Mouse (Mus musculus) frontal cortex, adult 2 months (tissue): ENCODE measurements around the gene Gm27235. TPM values are rescaled to one million over a fixed set of nuclear protein-coding genes. Genes with fewer than 3 reads are reported as not detected.
"Not testable (repeated sequence)": the region's sequence is repeated elsewhere in the genome, so short reads cannot be mapped to it uniquely, and the experiment has no call there.

Experiments used
- DNase-seq, 2 experiments: peaks; one replicate each; pipeline ENCODE4 v3.0.0; 2022; ENCODE audit warnings: low spot score in 1 of 2; ENCODE audit errors: extremely low spot score in 1 of 2
- polyA plus RNA-seq: library from polyadenylated mRNA; depleted of rRNA; stranded (reverse); fragments of >200 nt; gene quantifications from 2 replicates; pipeline ENCODE4 v1.2.3, GENCODE M21; 2012; rRNA removed

The Gm27235 gene
- polyA plus RNA-seq: not detected in 2 replicates

- no peak for DNase-seq
These were observed at the start of gene Gm27235, which contains the start of gene D730048I06Rik for GRCm38 (mm10) chr9:35790001-35790400. Gene Gm27235, minus strand, starts transcription at chr9:35790101. Gene D730048I06Rik, minus strand, starts transcription at chr9:35790112.

GRCm38 (mm10) chr9:35817881-35818280, 28.0 kb upstream of the Gm27235 start:
- not testable (repeated sequence) for DNase-seq

- no peak for DNase-seq
These were observed 8.2 kb upstream of the Gm27235 start for GRCm38 (mm10) chr9:35798146-35798545.

GRCm38 (mm10) chr9:35778009-35778408, 11.9 kb downstream of the Gm27235 start, which contains the start of gene Gm17727:
Gene Gm17727, minus strand, starts transcription at chr9:35778109.
- DNase-seq: no peak

- DNase-seq: peak in 1 of 2 experiments; percentile 5
These were observed 33.1 kb downstream of the Gm27235 start for GRCm38 (mm10) chr9:35756843-35757242.

- DNase-seq: no peak
These were observed 49.2 kb downstream of the Gm27235 start, which contains the start of gene Gm17677 for GRCm38 (mm10) chr9:35740749-35741148. Gene Gm17677, plus strand, starts transcription at chr9:35741049.

Other genes starting within 250 kb of the Gm27235 start
- gene Ddx25, start 231.6 kb downstream of the Gm27235 start, polyA plus RNA-seq: 13.5 and 15.5 TPM in 2 replicates
- 12.3 and 13.3 TPM in 2 replicates for gene Pus3, start 231.5 kb downstream of the Gm27235 start, polyA plus RNA-seq
- 0.57 and 0.70 TPM in 2 replicates for gene Pate2, start 219.8 kb downstream of the Gm27235 start, polyA plus RNA-seq
- 5.0 and 6.2 TPM in 2 replicates for gene Hyls1, start 219.7 kb downstream of the Gm27235 start, polyA plus RNA-seq
- not detected in 2 replicates for gene Pate4, start 178.2 kb downstream of the Gm27235 start, polyA plus RNA-seq
- gene Pate3, start 141.9 kb downstream of the Gm27235 start, polyA plus RNA-seq: not detected in 2 replicates
- gene Pate1, start 102.7 kb downstream of the Gm27235 start, polyA plus RNA-seq: not detected in 2 replicates
- gene Gm17677, start 49.1 kb downstream of the Gm27235 start, polyA plus RNA-seq: not detected in 2 replicates
- not detected in 2 replicates for gene Gm17727, start 12.0 kb downstream of the Gm27235 start, polyA plus RNA-seq
- gene D730048I06Rik, start within 50 bp of the Gm27235 start, polyA plus RNA-seq: not detected in 2 replicates
- gene 9230110F15Rik, start 54.0 kb upstream of the Gm27235 start, polyA plus RNA-seq: not detected in 2 replicates
- gene 9230113P08Rik, start 118.3 kb upstream of the Gm27235 start, polyA plus RNA-seq: not detected in 2 replicates